Mouse (Mus musculus) spleen, adult 2 months (tissue): ENCODE measurements around the gene Iqch. TPM values are rescaled to one million over a fixed set of nuclear protein-coding genes. Genes with fewer than 3 reads are reported as not detected.

Source experiments
- DNase-seq, 2 experiments: peaks; one replicate each; pipeline versions ENCODE4 v3.0.0 to v3.0.0-alpha.2; 2012 to 2021; ENCODE audit warnings: low spot score in 2 of 2, low read depth in 1 of 2
- H3K27ac ChIP-seq: fragments of 200-500 bp; 2 replicates; pipeline ENCODE4 v1.5.1; 2012; ENCODE audit warnings: low read length, inconsistent platforms; ENCODE audit not compliant: insufficient read depth
- H3K27me3 ChIP-seq: fragments of 200-500 bp; 2 replicates; pipeline ENCODE4 v1.6.1; 2012; ENCODE audit warnings: mild to moderate bottlenecking, moderate library complexity, low read length, inconsistent platforms; ENCODE audit not compliant: control insufficient read depth, insufficient read depth
- H3K36me3 ChIP-seq: fragments of 200-500 bp; 2 replicates; pipeline ENCODE4 v1.6.1; 2012; ENCODE audit warnings: mild to moderate bottlenecking, low read length, inconsistent platforms; ENCODE audit not compliant: control insufficient read depth, insufficient read depth
- H3K4me1 ChIP-seq: fragments of 200-500 bp; 2 replicates; pipeline ENCODE4 v1.6.1; 2011; ENCODE audit warnings: inconsistent platforms; ENCODE audit not compliant: control insufficient read depth, insufficient read depth, insufficient read length
- H3K4me3 ChIP-seq: fragments of 200-500 bp; 2 replicates; pipeline ENCODE4 v1.5.1; 2011; ENCODE audit warnings: mild to moderate bottlenecking, inconsistent platforms; ENCODE audit not compliant: insufficient read depth, insufficient read length; ENCODE audit errors: extremely low read depth
- CTCF ChIP-seq: fragments of 200-500 bp; IDR thresholded peaks from 2 replicates; pipeline ENCODE4 v1.5.1; 2011; ENCODE audit warnings: mild to moderate bottlenecking, inconsistent platforms; ENCODE audit not compliant: insufficient read depth, insufficient read length, insufficient replicate concordance; ENCODE audit errors: extremely low read depth
- POLR2A ChIP-seq: fragments of 200-500 bp; IDR thresholded peaks from 2 replicates; pipeline ENCODE4 v1.6.1; 2011; ENCODE audit warnings: low read depth, low read length, inconsistent platforms
- WGBS: fragments of 180-500 bp; shearing (Covaris S2); methylation state at CpG from one replicate; pipeline ENCODE4 v1.1.7; 2018; 5-methylcytosine and 5-hydroxymethylcytosine counted together
- polyA plus RNA-seq: library from polyadenylated mRNA; depleted of rRNA; stranded (reverse); fragments of >200 nt; gene quantifications from 2 replicates; pipeline ENCODE4 v1.2.3, GENCODE M21; 2012; rRNA removed

Iqch gene
- polyA plus RNA-seq, 1 experiment = not detected

GRCm38 (mm10) chr9:63378174-63378573 is 224.1 kb downstream of the Iqch start:
- no peaks in the 10 kb centered on the region for H3K27me3 ChIP-seq
- H3K27ac ChIP-seq = 0 out of 2 replicates have a peak overlapping the region, but pooled peaks have one; percentile 63
- H3K4me3 ChIP-seq = peak overlapping the region; percentile 66
- DNase-seq = no peak
- WGBS = 21% methylated on average over 8 of the region's 8 CpGs
- peaks cover 2% of the 10 kb centered on the region for H3K4me1 ChIP-seq
- no peak for TF ChIP-seq CTCF
- TF ChIP-seq POLR2A = no peak
- H3K36me3 ChIP-seq = peaks cover 3% of the 10 kb centered on the region; the same call in 1 of the 2 replicates

- Histone ChIP-seq H3K4me3 (peak within 1 kb of the TSS; percentile 66), H3K27me3 (no peaks in the 10 kb centered on the region), H3K4me1 (peaks cover 2% of the 10 kb centered on the region), H3K27ac (peak within 1 kb of the TSS; percentile 63), H3K36me3 (peaks cover 3% of the 10 kb centered on the region; the same call in 1 of the 2 replicates)
- WGBS = under 1% methylated on average over 58 of the region's 58 CpGs
- peak; percentile 77 to 89 for DNase-seq
- TF ChIP-seq POLR2A (peak; percentile 2), CTCF (no peak)
Observed at GRCm38 (mm10) chr9:63377270-63378142, 224.8 kb downstream of the Iqch start, which contains the start of gene Map2k5. Gene Map2k5, minus strand, starts transcription at chr9:63377902.

- Histone ChIP-seq H3K27ac (no peak overlapping the region), H3K4me1 (peaks cover 2% of the 10 kb centered on the region), H3K4me3 (no peak overlapping the region), H3K27me3 (no peaks in the 10 kb centered on the region), H3K36me3 (peaks cover 10% of the 10 kb centered on the region)
- 85% methylated on average over 2 of the region's 2 CpGs for WGBS
- no peak for TF ChIP-seq CTCF
- TF ChIP-seq POLR2A = no peak
- DNase-seq = no peak
Observed at GRCm38 (mm10) chr9:63373315-63373714, 229.0 kb downstream of the Iqch start.

GRCm38 (mm10) chr9:63372541-63372940 is 229.8 kb downstream of the Iqch start:
- WGBS = 91% methylated on average over 8 of the region's 8 CpGs
- no peak for TF ChIP-seq CTCF
- TF ChIP-seq POLR2A = no peak
- Histone ChIP-seq H3K36me3 (peaks cover 10% of the 10 kb centered on the region), H3K27ac (no peak overlapping the region), H3K27me3 (no peaks in the 10 kb centered on the region), H3K4me3 (no peak overlapping the region), H3K4me1 (peaks cover 2% of the 10 kb centered on the region; the same call in 1 of the 2 replicates)
- no peak for DNase-seq

Other genes with a start within 250 kb of the Iqch start
- 27.7 and 41.2 TPM in 2 replicates for gene Map2k5, start 224.6 kb downstream of the Iqch start, polyA plus RNA-seq
- 29.5 and 67.7 TPM in 2 replicates for gene 2300009A05Rik, start 203.2 kb downstream of the Iqch start, polyA plus RNA-seq
- 14.1 and 16.7 TPM in 2 replicates for gene Aagab, start 167 bp upstream of the Iqch start, polyA plus RNA-seq
- gene Smad3, start 155.5 kb upstream of the Iqch start, polyA plus RNA-seq = 30.2 and 32.2 TPM in 2 replicates